Mouse (Mus musculus): ENCODE results near the gene Prg2. TPM values are rescaled to one million over a fixed set of nuclear protein-coding genes. Genes with fewer than 3 reads are reported as not detected.

The Prg2 gene
- total RNA-seq, 2 experiments from 2014 or later: 0.85 TPM; not detected in 1

DNA sequence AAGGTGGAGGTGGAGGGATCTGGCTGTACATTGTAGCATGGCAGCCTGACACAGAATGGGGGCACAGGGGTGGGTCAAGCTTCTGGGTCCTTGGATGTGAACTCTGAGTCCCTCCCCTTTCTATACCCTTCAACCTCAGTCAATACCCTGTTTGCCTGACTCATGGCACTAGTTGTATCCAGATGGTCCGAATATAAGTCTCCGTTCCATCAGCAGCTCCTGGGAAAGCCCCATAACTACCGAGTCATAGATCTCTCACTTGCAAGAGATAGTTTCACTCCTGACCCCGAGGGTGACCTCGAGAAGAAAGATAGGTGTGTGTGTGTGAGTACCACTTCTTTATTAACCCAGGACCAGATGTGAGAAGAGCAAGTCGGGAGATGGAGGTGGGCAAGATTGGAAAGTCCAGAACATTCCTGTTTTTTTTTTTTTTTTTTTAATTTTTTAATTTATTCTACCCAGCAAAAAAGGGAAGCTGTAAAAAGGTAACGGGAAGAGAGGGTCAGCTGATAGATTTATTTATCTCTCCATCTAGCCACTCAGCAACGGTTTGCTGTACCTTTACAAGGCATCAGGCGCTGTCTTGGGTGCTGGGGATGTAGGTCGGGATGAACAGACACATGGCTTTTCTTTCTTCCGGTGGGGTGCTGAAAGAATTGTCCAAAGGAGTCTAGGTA lies 21.5 kb upstream of the Prg2 start:
- ATAC-seq (replicated peaks; ENCODE audit: low FRiP score, low TSS enrichment, poor library complexity, severe bottlenecking): no peak

DNA sequence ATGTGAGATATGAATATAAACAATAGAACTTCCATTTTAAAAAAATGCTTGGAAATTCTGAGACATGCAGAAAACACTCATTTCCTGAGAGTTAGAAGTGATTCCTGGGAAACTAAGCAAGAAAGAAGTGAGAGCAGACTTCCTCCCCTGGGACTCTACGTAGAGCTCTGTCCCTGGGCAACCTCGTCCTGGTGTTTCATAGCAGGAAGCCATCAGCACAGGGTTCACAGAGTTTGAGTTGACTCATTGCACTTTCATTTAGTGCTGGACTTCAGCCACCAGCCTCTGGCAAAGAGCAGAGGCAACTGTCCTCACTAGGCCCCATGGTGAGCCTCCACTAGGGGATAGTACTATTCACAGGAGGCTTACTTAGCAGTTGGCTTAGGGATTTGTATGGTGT lies 19.0 kb upstream of the Prg2 start:
- ATAC-seq (replicated peaks; ENCODE audit: low FRiP score, low TSS enrichment, poor library complexity, severe bottlenecking): no peak

DNA sequence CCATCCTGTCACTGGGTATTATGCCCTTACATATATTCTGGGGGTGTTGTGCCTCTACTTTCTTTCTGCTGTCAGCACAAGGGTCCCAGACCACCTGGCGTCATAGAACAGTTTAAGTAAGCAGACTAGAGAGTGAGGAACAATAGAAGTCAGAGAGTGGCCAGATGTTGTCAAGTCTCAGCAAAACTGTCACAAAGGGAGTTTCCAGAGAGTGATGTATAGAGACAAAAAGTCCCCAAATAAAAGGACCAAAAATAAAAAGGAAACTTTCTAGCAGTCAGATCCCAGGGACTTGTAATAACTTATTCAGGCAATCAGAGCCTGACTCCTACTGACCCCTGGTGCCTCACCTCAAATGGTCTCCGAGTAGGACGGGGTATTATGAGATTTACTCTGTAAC lies 18.4 kb upstream of the Prg2 start:
- no peak for ATAC-seq (replicated peaks; ENCODE audit: low FRiP score, low TSS enrichment, poor library complexity, severe bottlenecking)

DNA sequence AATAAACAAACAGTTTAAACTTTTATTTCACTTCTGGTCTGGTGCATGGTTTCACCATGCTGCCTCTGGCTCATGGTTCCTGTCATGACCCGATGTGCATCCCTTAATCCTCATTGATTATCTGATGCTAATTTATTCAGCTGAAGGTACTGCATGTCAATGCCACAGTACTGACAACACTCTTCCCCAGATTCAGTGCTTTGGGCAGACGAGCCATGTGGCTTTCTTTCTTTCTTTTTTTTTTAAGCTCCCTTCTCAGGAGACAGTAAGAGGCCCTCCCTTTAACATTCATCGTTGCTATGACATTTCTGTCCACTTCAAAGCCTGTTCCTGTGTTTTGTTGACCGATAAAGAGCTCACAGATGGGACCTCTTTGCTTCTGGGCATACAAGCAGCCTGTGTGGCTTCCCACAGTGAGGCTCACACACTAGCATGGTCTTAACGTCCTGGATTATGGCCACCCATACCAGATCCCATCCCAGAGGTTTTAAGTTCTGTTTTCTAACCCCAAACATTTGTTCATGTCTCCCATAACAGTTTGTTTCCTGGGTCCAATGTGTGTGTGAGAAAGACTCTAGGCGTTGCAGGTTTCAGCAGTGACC lies 17.3 kb upstream of the Prg2 start:
- ATAC-seq (replicated peaks; ENCODE audit: low FRiP score, low TSS enrichment, poor library complexity, severe bottlenecking): no peak

DNA sequence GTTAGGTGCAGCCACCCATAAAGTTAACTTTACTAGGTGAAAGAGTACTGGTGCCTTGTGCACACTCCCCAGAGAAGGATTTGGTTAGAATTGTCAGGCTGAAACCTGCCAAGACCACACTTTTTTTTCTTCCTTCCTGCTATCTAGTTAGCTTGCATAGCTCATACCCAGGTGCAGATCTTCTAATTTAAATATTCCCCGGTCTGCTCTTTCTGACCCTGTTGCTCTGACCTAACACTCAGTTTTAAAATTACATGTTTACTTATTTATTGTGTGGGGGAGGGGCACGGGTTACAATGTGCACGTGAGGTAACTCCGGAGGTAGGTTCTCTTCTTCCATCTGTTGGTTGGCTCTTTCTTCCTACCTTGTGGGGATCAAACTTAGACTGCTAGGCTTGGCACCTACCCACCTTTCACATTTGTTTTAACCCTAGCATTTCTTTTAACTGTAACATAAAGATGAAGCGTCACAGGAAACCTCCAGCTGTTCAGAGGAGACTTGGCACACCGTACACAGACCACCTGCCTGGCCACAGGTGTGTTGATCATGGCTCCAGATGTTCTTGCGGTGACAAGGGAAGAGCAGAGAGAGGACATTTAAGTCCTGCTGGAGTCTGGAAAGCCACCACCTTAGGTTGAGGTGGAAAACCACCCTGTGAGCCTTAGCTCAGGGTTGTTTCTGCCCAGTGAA lies 16.0 kb upstream of the Prg2 start:
- no peak for ATAC-seq (replicated peaks; ENCODE audit: low FRiP score, low TSS enrichment, poor library complexity, severe bottlenecking)

DNA sequence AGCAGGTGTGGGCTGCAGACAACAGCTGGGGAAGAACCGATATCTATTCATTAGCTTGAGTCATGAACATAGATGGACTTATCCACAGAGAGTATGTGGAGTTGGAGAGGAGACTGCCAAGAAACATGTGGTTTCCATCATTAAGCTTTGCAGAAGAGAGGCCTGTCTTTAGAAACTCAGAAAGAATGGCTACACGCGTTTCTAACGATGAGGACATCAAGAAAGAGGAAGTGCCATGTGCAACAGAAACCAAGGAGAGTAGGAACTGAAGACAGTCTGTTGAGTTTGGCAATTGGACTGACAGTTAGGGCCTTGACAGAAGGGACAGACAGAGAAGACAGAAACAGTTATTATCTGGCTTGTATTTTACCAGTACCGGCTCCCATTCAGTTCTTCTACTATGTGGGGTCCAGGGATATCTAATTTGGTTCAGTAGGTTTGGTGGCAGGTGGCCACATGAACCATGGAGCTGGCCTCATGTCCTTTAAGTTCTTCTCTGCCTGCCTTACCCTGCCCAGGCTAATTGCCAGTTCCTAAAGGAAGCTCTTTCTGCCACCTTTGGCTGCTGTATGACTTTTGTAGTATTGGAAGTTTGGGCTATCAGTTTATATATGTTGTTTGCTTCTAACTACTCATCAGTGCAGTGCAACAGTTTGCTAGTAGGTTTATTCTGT lies 12.8 kb upstream of the Prg2 start:
- ATAC-seq (replicated peaks; ENCODE audit: low FRiP score, low TSS enrichment, poor library complexity, severe bottlenecking): no peak

DNA sequence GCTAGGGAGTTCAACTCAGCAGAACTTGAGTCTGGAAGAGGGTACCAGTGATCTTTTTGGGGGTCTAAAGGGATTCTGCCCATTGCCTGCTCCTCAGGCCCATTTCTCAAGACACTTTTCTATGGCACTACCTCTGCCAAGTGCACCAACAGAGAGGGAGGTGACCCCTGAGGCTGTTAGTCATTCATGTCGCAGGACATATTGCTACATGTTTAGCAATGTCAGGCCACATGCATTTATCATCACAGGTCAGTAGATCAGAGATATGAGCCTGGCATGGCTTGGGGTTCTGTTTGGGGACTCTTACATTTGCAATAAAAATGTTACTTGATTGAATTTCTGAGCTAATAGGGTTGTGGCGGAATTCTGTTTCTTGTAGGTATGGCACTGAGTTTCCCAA lies 4.7 kb upstream of the Prg2 start:
- no peak for ATAC-seq (replicated peaks; ENCODE audit: low FRiP score, low TSS enrichment, poor library complexity, severe bottlenecking)

DNA sequence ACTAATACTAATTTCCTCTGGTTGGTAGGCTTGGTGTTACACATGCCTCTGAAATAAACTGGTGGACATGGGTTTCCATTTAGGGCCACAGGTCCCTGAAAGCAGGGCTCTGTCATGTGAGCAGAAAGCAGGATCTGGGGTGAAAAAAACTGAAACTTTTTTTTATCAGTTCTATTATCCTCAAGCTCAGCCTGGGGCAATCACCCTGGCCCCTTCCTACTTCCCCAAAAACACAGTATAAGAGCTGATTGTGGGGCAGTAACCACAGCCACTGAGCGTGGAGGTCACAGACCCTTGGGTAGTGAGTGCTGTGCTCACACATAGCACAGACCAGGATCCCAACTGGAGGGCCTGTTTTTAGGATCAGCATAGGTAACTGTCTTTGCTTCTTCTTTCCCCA lies 7.7 kb downstream of the Prg2 start, which contains the start of gene Prg3:
TSS of gene Prg3 (plus strand) at position 286 of the 400 bp plus-strand sequence.
- peak; percentile 57 for ATAC-seq (replicated peaks; ENCODE audit: low FRiP score, low TSS enrichment, poor library complexity, severe bottlenecking)

DNA sequence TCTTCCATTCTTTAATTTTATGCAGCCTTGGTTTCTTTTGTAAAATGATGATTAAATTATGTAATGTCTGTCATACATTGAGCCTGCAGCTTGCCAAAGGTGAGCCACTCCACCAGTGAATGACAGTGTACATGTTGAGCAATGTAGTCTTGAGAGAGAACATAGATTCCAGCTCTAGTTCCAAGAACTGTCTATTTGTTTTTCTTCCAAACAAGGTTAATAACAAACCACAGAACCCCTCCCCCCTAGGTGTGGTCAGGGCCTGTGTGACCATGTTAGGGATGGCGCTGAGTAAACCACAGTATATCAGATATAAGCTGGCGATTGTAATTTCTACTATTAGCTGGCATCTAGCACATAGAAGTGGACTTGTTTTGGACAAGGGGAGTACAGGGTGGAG lies 16.1 kb downstream of the Prg2 start:
- ATAC-seq (replicated peaks; ENCODE audit: low FRiP score, low TSS enrichment, poor library complexity, severe bottlenecking): no peak

DNA sequence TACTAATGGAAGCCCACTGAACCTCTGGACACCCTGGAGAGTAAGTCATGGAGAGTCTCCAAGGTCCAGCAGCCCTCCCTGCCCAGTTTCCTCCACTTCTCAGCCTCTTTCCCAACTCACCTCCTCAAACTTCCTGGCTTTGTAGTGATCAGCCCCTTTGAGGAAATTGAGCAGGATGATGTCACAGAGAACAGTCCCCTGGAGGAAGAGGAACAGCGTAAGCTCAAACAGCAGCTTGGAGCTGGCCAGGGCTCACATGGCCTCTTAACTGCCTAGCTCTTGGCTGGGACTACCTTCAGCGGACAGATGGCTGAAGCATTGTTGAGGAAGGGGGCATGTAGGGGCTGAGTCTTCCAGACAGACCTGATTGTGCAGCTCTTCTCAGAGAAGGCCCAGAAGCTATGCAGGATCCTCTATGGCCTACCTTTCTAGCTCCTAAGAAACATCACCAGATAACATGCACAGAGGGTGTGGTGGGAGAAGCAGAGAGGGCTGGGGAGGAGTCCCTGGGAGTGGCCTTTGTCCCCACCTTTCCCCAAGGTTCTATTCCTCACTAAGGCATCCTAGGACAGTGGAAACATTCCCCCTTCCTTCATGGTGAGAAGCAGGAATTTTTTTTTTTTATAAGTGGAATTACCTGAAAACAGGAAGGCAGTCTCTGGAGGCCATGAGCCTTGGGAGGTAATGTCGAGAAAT lies 19.4 kb downstream of the Prg2 start:
- no peak for ATAC-seq (replicated peaks; ENCODE audit: low FRiP score, low TSS enrichment, poor library complexity, severe bottlenecking)

DNA sequence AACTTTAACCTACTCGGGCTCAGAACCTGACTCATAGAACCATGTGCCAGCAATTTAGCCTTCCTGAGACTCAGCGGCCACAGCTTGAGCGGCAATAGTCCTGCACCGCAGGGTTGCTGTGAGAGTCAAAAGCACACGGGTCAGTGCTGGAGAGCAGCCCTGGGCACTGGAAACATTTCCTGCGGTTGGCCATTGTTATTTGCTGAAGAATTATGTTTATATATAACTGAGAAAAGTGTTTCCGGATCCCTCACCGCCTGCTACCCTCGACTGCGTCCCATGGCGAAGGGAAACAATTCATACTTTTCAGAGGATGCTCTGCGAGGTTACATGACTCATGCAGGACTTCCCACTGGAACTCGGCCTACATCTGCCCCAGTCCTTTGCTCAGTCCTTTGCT lies 21.2 kb downstream of the Prg2 start:
- ATAC-seq (replicated peaks; ENCODE audit: low FRiP score, low TSS enrichment, poor library complexity, severe bottlenecking): no peak

DNA sequence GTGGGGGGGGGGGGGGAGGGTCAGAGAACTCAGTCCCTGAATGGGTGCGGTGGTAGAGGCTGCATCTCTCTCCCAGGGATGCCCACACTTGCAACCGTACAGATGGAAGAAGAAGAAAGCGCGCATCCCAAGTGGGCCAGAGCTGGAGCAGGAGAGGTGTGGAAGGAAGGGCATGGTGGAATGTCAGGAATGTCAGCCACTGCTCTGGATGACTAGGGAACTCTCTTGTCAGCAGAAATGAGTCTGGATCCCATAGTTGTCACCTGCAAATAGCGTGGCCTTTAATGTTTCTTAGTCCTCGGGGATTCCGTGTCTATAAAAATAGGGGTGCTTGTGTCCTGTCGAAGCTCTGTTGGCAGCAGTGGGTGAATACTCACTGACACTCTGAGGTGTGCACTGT lies 22.3 kb downstream of the Prg2 start:
- no peak for ATAC-seq (replicated peaks; ENCODE audit: low FRiP score, low TSS enrichment, poor library complexity, severe bottlenecking)

DNA sequence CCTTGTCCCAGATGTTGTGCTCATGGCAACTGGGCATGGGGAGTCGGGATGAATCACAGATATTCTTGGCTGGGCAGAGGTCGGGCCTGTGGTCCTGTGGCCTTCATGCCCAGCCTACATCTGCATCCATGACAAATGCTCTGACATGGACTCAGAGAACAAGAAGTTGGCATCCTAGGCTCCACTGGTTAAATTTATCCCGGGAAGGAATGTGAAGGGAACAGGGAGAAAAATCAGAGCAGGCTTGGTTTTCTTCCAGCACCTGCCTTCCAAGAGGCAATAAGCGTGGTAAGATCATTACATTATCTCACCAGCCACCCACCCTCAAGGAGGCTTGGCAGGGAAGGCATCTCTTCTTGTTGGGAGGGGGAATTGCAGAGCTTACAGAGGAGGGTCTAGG lies 24.1 kb downstream of the Prg2 start:
- no peak for ATAC-seq (replicated peaks; ENCODE audit: low FRiP score, low TSS enrichment, poor library complexity, severe bottlenecking)

DNA sequence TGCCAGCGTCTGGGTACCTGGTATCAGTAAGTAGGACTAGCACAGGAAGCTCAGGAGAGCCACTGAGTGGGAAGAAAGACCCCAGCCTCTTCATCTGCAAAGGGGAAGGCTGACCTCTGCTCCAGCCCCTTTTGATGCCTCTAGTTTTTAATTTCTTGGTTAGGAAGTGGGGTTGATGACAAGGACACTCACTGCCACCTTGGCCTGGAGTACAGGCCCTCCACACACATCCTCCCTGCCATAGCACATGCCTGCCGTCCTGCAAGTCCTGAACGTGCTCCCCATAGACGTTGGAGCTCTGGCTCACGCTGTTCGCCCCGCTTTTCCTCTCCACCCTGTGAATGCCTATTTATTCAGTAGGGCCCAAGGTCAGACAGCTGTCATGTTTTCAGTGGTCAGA lies 26.3 kb downstream of the Prg2 start:
- ATAC-seq (replicated peaks; ENCODE audit: low FRiP score, low TSS enrichment, poor library complexity, severe bottlenecking): no peak

DNA sequence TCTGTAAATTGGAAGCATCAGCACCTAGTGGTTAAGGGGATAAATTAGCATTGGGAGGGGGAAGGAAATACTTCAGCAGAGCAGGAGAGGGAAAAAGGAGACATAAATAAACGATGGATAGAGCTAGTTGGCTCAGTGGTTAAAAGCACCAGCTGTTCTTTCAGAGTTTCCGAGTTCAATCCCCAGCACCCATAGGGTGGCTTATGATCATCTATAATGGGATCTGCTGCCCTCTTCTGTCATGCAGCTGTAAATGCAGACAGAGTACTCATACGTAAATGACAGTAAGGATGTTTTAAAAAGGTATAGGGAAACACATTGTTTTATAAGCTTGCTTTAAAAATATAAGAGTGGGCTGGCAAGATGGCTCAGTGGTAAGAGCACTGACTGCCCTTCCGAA lies 27.5 kb downstream of the Prg2 start:
- peak; percentile 31; the same call in 1 of the 2 replicates for ATAC-seq (replicated peaks; ENCODE audit: low FRiP score, low TSS enrichment, poor library complexity, severe bottlenecking)

DNA sequence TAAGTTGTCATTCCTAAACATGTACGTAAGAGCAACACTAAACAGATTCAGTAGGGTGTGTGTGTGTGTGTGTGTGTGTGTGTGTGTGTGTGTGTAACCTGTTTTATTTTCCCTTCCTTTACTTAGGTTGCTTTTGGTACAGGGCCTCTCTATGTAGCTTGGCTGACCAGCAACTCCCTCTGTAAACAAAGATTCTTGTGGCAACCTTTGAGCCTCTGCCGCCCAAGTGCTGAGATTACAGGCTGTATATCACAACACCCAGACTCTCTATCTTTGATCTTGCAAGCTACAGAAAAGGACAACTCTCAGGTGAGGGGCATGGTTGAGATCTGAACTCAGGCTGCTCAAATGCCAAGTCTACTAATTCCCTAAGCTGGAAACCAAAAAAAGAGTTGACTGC lies 29.0 kb downstream of the Prg2 start:
- ATAC-seq (replicated peaks; ENCODE audit: low FRiP score, low TSS enrichment, poor library complexity, severe bottlenecking): no peak

DNA sequence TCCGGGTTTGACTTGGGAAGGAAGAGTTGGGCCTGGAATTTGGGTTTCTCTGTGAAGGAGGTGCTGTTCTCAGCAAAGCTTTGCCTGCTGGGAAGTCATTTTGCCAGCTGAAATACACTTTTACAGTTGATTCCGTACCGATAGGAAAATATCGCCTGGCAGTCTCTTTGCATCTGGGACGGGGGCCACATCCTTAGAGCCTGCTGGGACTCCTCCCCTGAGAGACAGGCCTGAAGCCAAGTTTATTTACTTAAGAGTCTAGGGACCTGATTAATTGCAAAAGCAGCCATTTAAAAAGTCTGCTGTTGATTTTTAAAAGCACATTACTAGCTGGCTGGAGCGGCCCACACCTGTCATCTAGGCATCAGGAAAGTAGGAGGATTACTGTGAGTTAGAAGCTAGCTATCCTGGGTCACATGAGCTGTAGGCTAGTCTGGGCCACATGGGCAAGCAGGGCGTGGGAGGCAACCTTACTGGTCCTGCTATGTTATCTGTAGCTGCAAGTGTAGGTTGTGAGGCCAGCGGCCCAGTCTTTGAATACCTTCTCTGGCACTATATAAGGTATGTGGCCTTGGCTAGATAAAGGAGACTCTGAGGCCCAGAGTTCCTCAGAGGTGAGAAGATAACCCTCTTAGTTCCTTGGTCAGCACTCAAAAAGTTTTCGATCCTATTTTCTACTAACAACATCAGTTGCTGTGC lies 31.8 kb downstream of the Prg2 start:
- peak; percentile 92 for ATAC-seq (replicated peaks; ENCODE audit: low FRiP score, low TSS enrichment, poor library complexity, severe bottlenecking)

DNA sequence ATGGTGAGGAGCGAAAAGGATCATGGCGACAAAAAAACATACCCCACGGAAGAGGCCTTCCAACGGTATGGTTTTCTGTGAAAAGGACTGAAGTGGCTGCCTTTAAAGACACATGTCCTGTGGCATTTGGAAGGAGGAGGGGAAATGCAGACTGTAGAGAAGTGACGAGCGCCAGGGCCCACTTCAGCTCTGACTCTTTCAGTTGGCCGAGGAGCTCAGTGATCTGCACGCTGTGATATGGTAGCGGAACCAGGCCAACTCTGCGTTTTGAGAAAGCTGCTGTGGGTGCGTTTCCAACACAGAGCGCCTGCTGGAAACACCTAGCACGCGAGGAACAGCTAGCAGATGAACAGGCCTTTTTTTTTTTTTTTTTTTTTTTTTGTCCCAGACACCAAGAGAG lies 32.4 kb downstream of the Prg2 start:
- peak; percentile 78 for ATAC-seq (replicated peaks; ENCODE audit: low FRiP score, low TSS enrichment, poor library complexity, severe bottlenecking)

DNA sequence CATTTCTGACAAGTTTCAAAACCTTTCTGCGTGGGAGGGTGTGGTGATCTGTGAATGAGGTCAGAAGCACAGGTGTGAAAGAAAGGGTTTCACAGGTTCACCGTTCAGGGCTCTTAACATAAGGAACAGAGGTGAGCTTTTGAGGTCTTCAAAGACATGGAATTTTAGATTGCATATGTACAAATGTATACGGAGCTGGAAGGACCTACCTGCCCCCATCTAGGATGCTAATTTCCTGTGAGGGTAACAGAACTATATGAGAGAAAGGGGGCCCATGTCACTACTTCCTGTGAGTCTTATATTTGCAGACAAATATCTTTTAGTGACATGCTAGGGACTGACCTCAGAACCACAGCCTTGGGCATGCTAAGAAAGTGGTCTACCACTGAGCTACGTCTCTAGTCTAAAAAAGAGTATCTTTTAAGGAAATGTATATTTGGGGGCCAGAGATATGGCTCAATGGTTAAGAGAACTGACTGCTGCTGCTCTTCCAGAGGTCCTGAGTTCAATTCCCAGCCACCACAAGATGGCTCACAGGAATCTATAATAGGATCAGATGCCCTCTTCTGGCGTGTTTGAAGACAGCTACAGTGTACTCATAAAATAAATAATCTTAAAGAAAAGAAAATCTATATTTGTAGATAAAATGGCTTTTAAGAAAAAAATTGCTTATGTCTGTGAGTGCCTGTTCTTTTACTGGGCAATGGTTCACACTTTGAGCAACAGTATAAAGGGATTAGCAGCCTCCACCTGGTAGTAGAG lies 33.7 kb downstream of the Prg2 start:
- ATAC-seq (replicated peaks; ENCODE audit: low FRiP score, low TSS enrichment, poor library complexity, severe bottlenecking): no peak

All from megakaryocyte-erythroid progenitor cell, adult 5-6 weeks (primary cell).